24 mouse cellular contexts compared by ENCODE assay signal in the genomic region with DNA sequence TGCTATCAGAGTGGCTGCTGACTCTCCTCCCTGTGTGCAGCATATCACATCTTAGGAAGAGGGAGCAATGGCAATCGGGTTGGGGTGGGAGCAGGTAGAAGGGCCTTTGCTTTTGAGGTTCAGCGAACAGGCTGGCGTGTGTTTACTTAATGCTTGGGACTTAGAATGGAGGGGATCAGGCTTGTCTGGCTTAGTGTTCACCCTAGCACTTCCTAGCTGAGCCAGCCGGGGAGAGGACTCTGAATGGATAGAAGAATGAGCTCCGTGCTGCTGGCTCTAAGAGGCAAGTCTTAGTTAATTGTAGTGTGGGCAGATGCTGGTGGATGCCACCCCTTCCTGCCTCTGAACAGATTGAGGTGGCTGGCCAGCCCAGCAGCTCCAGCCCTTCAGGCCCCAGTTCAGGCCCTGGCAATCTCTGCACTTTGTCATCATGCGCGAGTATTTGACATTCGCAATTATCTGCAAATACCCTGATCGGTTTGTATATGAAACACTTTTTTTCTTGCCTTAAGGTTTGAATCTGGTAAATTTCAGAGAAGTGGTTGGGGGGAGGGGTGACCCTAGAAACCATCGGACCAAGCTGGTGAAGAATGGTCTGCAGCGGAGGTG. TPM values are rescaled to one million over a fixed set of nuclear protein-coding genes. Genes with fewer than 3 reads are reported as not detected.
DNase-seq lines count a peak whose midpoint lies in the region; ATAC-seq lines count a peak whose summit lies in the region.
"Had no signal": no experiment of that assay in that cellular context is flagged by ENCODE, and none has a peak within 500 bp of the region (broad histone marks: within the 10 kb centered on the region; RNA-seq: fewer than 3 reads in every experiment).

No protein-coding gene starts in this region.

- H3K36me3 ChIP-seq in neural tube, embryonic 15.5 days = no peaks in the 10 kb centered on the region
- no peaks in the 10 kb centered on the region for H3K36me3 ChIP-seq in embryonic facial prominence, embryonic 13.5 days
- H3K36me3 ChIP-seq: heart, embryonic 15.5 days; hindbrain, embryonic 12.5 days; kidney, embryonic 15.5 days; liver, embryonic 12.5 days had no signal

- H3K27ac ChIP-seq in neural tube, embryonic 15.5 days (replicated peaks) = no peak overlapping the region
- H3K27ac ChIP-seq in embryonic facial prominence, embryonic 13.5 days = peak overlapping the region; percentile 60
- H3K27ac ChIP-seq: heart, adult 2 months; heart, embryonic 15.5 days; hindbrain, embryonic 12.5 days; kidney, embryonic 15.5 days; liver, embryonic 12.5 days; stomach, postnatal 0 days had no signal

- H3K27me3 ChIP-seq in neural tube, embryonic 15.5 days (replicated peaks) = peaks cover 85% of the 10 kb centered on the region
- peaks cover 89% of the 10 kb centered on the region for H3K27me3 ChIP-seq in embryonic facial prominence, embryonic 13.5 days

- H3K4me2 ChIP-seq in neural tube, embryonic 15.5 days = no peak overlapping the region
- H3K4me2 ChIP-seq in embryonic facial prominence, embryonic 13.5 days = 0 out of 2 replicates have a peak overlapping the region, but pooled peaks have one; percentile 5
- H3K4me2 ChIP-seq: heart, embryonic 15.5 days; hindbrain, embryonic 12.5 days; kidney, embryonic 15.5 days; liver, embryonic 12.5 days had no signal

- no peak for ATAC-seq in neural tube, embryonic 15.5 days (ENCODE audit: low FRiP score)
- ATAC-seq in embryonic facial prominence, embryonic 13.5 days (ENCODE audit: insufficient number of reproducible peaks, insufficient read depth, low FRiP score, low TSS enrichment, low read depth) = no peak
- ATAC-seq: forebrain, embryonic 14.5 days; intestine, embryonic 16.5 days; liver, embryonic 12.5 days had no signal

- peak; percentile 56 for DNase-seq in heart, adult 11 months
- no peak for DNase-seq in heart, postnatal 10 days
- DNase-seq in neural tube, embryonic 10.5 days (ENCODE audit: extremely low spot score, low spot score) = peak; percentile 46
- no peak for DNase-seq in spleen, postnatal 10 days (ENCODE audit: low spot score in 2 of 2)
- no peak for DNase-seq in heart, adult 18-20 months
- DNase-seq: B cell, adult 2 months; cerebellum, adult 8-10 months; heart, adult 2 months; kidney, postnatal 4 days; layer of hippocampus, adult 9-11 months; left cerebral cortex, postnatal 4 days; lung, adult 2 months; lung, postnatal 36 days; right cerebral cortex, postnatal 4 days had no signal

- H3K9me3 ChIP-seq in neural tube, embryonic 15.5 days (replicated peaks) = no peaks in the 10 kb centered on the region
- no peaks in the 10 kb centered on the region for H3K9me3 ChIP-seq in embryonic facial prominence, embryonic 13.5 days
- H3K9me3 ChIP-seq: heart, embryonic 15.5 days; hindbrain, embryonic 12.5 days; kidney, embryonic 15.5 days; liver, embryonic 12.5 days had no signal

- intact Hi-C loops in heart, postnatal 10 days (cut with DNase I) = no loop called here

- 5% methylated on average over 11 of the region's 11 CpGs for WGBS in neural tube, embryonic 15.5 days
- WGBS in embryonic facial prominence, embryonic 13.5 days = 10% methylated on average over 11 of the region's 11 CpGs

- H3K4me3 ChIP-seq in neural tube, embryonic 15.5 days (replicated peaks) = no peak overlapping the region
- H3K4me3 ChIP-seq in embryonic facial prominence, embryonic 13.5 days = no peak overlapping the region
- H3K4me3 ChIP-seq: heart, adult 2 months; heart, embryonic 15.5 days; hindbrain, embryonic 12.5 days; kidney, embryonic 15.5 days; left cerebral cortex, adult 2 months; liver, embryonic 12.5 days had no signal

- no peak overlapping the region for H3K9ac ChIP-seq in neural tube, embryonic 15.5 days (replicated peaks)
- H3K9ac ChIP-seq in embryonic facial prominence, embryonic 13.5 days = no peak overlapping the region
- H3K9ac ChIP-seq: heart, embryonic 15.5 days; hindbrain, embryonic 12.5 days; kidney, embryonic 15.5 days; liver, embryonic 12.5 days had no signal

- H3K4me1 ChIP-seq in neural tube, embryonic 15.5 days = peaks cover 25% of the 10 kb centered on the region
- peaks cover 44% of the 10 kb centered on the region for H3K4me1 ChIP-seq in embryonic facial prominence, embryonic 13.5 days
- H3K4me1 ChIP-seq: liver, embryonic 12.5 days had no signal

RNA-seq across cellular contexts. Expression of a gene that starts 3.6 kb away (rescaled TPM):
- under 1 TPM; 0.52 to 0.74 TPM for total RNA-seq in heart, postnatal 10 days (2021)
- 1.2 and 1.7 TPM in 2 replicates for polyA plus RNA-seq in neural tube, embryonic 15.5 days (2015; fragmentation: Nextera tagmentation; extraction: Ambion mirVana)
- 19.4 and 23.9 TPM in 2 replicates for polyA plus RNA-seq in embryonic facial prominence, embryonic 13.5 days (2015; fragmentation: Nextera tagmentation; extraction: Ambion mirVana)
- total RNA-seq in heart, adult 18-20 months (2021) = under 1 TPM; 0.21 to 0.22 TPM

Comparison
In these comparisons a context has a peak if more than half of its experiments do, and no peak if none do; other contexts are left out.
1. DNase-seq: peak in heart, adult 11 months (single experiment) and neural tube, embryonic 10.5 days (single experiment); none in heart, postnatal 10 days (0 of 2), spleen, postnatal 10 days (0 of 2) and heart, adult 18-20 months (0 of 2).